Mouse (Mus musculus) liver, embryonic 13.5 days (tissue): Measurements from ENCODE around the gene Chst8. TPM values are rescaled to one million over a fixed set of nuclear protein-coding genes. Genes with fewer than 3 reads are reported as not detected.
A peak's percentile ranks its signal among the peaks of the same experiment; 100 is the strongest.

Source experiments
- ATAC-seq: fragments of 200-750 bp; cut with Nextera tagmentation; 2 replicates; pipeline ENCODE4 v1.8.0; 2017; ENCODE audit warnings: low read depth, mild to moderate bottlenecking, moderate number of reproducible peaks, moderate library complexity
- DNase-seq: peaks from one replicate; pipeline ENCODE4 v3.0.0; 2022
- H3K27ac ChIP-seq: fragments of 300-500 bp; sonication (generic); 2 replicates; pipeline ENCODE4 v1.5.1; 2015; ENCODE audit warnings: moderate library complexity, mild to moderate bottlenecking, inconsistent platforms
- H3K27me3 ChIP-seq: fragments of 300-500 bp; sonication (generic); 2 replicates; pipeline ENCODE4 v1.6.1; 2015; ENCODE audit warnings: mild to moderate bottlenecking, inconsistent platforms
- H3K36me3 ChIP-seq: fragments of 300-500 bp; sonication (generic); 2 replicates; pipeline ENCODE4 v1.6.1; 2015; ENCODE audit warnings: mild to moderate bottlenecking, inconsistent platforms
- H3K4me1 ChIP-seq: fragments of 300-500 bp; sonication (generic); replicated peaks from 2 replicates; pipeline ENCODE4 v1.6.1; 2015; ENCODE audit warnings: inconsistent platforms
- H3K4me2 ChIP-seq: fragments of 300-500 bp; sonication (generic); 2 replicates; pipeline ENCODE4 v1.6.1; 2015; ENCODE audit warnings: inconsistent platforms, mild to moderate bottlenecking, moderate library complexity
- H3K4me3 ChIP-seq: fragments of 300-500 bp; sonication (generic); replicated peaks from 2 replicates; pipeline ENCODE4 v1.5.1; 2015; ENCODE audit warnings: mild to moderate bottlenecking, inconsistent platforms
- H3K9ac ChIP-seq: fragments of 300-500 bp; sonication (generic); 2 replicates; pipeline ENCODE4 v1.6.1; 2015; ENCODE audit warnings: mild to moderate bottlenecking, inconsistent platforms
- H3K9me3 ChIP-seq: fragments of 300-500 bp; sonication (generic); replicated peaks from 2 replicates; pipeline ENCODE4 v1.6.1; 2016; ENCODE audit warnings: inconsistent platforms
- WGBS: fragments of 180-500 bp; shearing (Covaris S2); methylation state at CpG from one replicate; pipeline ENCODE4 v1.1.7; 2015; ENCODE audit not compliant: insufficient replicate concordance; 5-methylcytosine and 5-hydroxymethylcytosine counted together
- polyA plus RNA-seq: library from polyadenylated mRNA; unstranded; fragments of >200 nt; fragmentation: Nextera tagmentation; extraction: Ambion mirVana; gene quantifications from 2 replicates; pipeline ENCODE4 v1.2.1, GENCODE M21; 2015

Chst8 gene
- polyA plus RNA-seq, 1 experiment from 2014 or later = 0.53 TPM

DNA sequence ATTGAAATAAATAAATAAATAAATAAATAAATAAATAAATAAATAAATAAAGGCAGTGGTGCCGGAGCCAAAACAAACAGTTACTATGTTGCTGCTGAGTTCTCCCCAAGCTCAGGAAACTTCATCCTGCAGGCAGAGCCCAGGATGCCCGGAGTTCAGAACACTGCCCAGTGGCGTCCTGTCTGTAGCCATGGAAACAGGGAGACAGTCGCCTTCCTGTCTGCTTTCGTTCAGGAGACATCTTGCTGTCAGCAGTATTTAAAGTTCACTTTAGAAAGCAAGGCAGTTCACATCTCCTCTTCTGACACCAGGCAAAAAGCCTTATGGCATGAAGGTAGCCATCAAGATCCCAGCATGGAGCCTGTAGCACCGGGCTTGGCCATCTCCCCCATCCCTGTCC is 8.0 kb upstream of the Chst8 start:
- no peak for ATAC-seq
- no peaks in the 10 kb centered on the region for H3K36me3 ChIP-seq
- WGBS = 44% methylated on average over 6 of the region's 6 CpGs
- no peak for DNase-seq
- H3K27ac ChIP-seq = no peak overlapping the region
- H3K4me1 ChIP-seq = no peaks in the 10 kb centered on the region
- no peak overlapping the region for H3K4me2 ChIP-seq
- no peak overlapping the region for H3K4me3 ChIP-seq
- H3K9ac ChIP-seq = no peak overlapping the region
- H3K27me3 ChIP-seq = no peaks in the 10 kb centered on the region
- H3K9me3 ChIP-seq = no peaks in the 10 kb centered on the region

GRCm38 (mm10) chr7:34819796-34820195 is 7.3 kb upstream of the Chst8 start:
- H3K27ac ChIP-seq = no peak overlapping the region
- WGBS = 73% methylated on average over 18 of the region's 18 CpGs
- no peak overlapping the region for H3K4me3 ChIP-seq
- H3K4me2 ChIP-seq = no peak overlapping the region
- no peak for ATAC-seq
- no peaks in the 10 kb centered on the region for H3K9me3 ChIP-seq
- H3K4me1 ChIP-seq = no peaks in the 10 kb centered on the region
- no peaks in the 10 kb centered on the region for H3K36me3 ChIP-seq
- no peak for DNase-seq
- no peak overlapping the region for H3K9ac ChIP-seq
- peaks cover 4% of the 10 kb centered on the region for H3K27me3 ChIP-seq

DNA sequence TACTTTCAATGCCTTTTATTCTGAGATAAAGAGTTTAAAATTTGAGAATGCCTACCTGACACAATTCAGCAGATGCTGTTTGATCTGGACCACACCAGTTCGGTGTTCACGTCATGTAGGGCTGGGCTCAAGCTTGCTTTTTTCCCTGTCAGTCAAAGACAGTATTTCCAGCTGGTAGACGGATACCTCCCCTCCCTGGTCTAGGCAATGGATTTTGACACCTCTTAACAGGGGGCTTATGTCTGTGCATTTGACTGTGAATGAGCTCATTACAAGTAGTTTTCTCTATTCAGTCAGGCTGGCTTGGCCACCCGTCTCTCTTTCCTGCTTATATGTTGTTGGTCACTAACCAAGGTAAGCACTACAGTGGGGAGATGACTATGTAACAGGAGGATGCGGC is 6.1 kb upstream of the Chst8 start:
- no peak overlapping the region for H3K27ac ChIP-seq
- no peaks in the 10 kb centered on the region for H3K36me3 ChIP-seq

DNA sequence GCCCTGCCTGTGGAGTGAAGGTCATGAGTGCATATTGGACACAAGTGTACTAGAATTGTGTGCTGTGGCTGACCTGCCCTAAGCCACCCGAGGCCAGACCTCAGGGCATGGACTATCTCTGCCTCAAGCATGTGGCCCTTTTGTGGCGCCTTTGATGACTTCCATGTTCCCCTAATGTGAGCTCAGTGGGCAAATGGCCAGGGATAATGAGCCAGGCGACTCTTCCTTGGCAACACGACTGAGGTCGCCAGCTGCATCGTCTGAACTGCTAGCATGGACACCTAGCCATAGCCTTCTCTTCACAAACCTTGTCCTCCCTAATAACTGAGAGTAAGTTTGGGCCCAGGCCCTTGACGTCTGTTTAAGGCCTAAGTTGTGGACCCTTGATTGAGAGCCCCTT is 4.5 kb upstream of the Chst8 start:
- H3K27ac ChIP-seq = no peak overlapping the region
- H3K4me1 ChIP-seq = peaks cover 6% of the 10 kb centered on the region
- H3K27me3 ChIP-seq = peaks cover 32% of the 10 kb centered on the region
- DNase-seq = no peak
- no peak overlapping the region for H3K4me3 ChIP-seq
- no peaks in the 10 kb centered on the region for H3K9me3 ChIP-seq
- 70% methylated on average over 7 of the region's 7 CpGs for WGBS
- no peaks in the 10 kb centered on the region for H3K36me3 ChIP-seq
- no peak overlapping the region for H3K4me2 ChIP-seq
- no peak for ATAC-seq
- no peak overlapping the region for H3K9ac ChIP-seq

More for the DNA sequence above, 6.1 kb upstream of the Chst8 start:
- H3K27me3 ChIP-seq = peaks cover 15% of the 10 kb centered on the region
- no peak overlapping the region for H3K9ac ChIP-seq
- WGBS = 64% methylated on average over 5 of the region's 5 CpGs
- no peak for ATAC-seq
- DNase-seq = no peak
- no peaks in the 10 kb centered on the region for H3K4me1 ChIP-seq
- H3K9me3 ChIP-seq = no peaks in the 10 kb centered on the region
- no peak overlapping the region for H3K4me3 ChIP-seq
- no peak overlapping the region for H3K4me2 ChIP-seq

- Histone ChIP-seq H3K4me3 (no peak overlapping the region), H3K9ac (no peak overlapping the region), H3K27ac (no peak overlapping the region), H3K27me3 (peaks cover 52% of the 10 kb centered on the region), H3K4me2 (no peak overlapping the region), H3K9me3 (no peaks in the 10 kb centered on the region), H3K36me3 (no peaks in the 10 kb centered on the region), H3K4me1 (peaks cover 11% of the 10 kb centered on the region)
- DNase-seq (no peak), ATAC-seq (no peak)
- WGBS = 63% methylated on average over 3 of the region's 3 CpGs
Observed at GRCm38 (mm10) chr7:34814801-34815200, 2.3 kb upstream of the Chst8 start.

- Histone ChIP-seq H3K4me1 (peaks cover 11% of the 10 kb centered on the region), H3K9me3 (no peaks in the 10 kb centered on the region), H3K4me2 (peak overlapping the region; percentile 59), H3K9ac (no peak overlapping the region), H3K4me3 (peak overlapping the region; percentile 53), H3K27me3 (peaks cover 67% of the 10 kb centered on the region), H3K36me3 (no peaks in the 10 kb centered on the region), H3K27ac (no peak overlapping the region)
- DNase-seq (no peak), ATAC-seq (no peak)
- WGBS = 2% methylated on average over 66 of the region's 66 CpGs
Observed at GRCm38 (mm10) chr7:34811531-34812526, 682 bp downstream of the Chst8 start.

DNA sequence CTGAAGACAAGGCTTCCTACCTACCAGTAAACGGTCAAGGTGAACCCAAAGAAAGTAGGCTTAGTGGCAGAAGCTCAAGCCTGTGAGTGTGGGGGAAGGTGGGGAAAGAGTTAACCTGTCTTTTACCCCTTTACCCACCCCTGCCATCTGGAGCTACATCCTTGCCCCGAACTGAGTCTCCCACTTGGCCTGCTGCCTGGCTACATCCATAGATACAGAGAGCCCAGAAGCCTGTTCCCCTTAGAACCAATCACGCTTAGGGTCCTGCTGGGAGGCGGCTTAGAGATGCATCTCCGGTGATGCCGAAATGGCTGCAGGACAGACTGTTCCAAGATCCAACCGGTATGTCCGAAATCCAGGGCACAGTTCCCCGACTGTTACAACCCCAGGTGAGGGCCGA is 1.5 kb downstream of the Chst8 start:
- H3K9ac ChIP-seq = no peak overlapping the region
- peak overlapping the region; percentile 53; the same call in 1 of the 2 replicates for H3K4me3 ChIP-seq
- DNase-seq (no peak), ATAC-seq (no peak)
- H3K27ac ChIP-seq = no peak overlapping the region
- peaks cover 11% of the 10 kb centered on the region for H3K4me1 ChIP-seq
- H3K36me3 ChIP-seq = no peaks in the 10 kb centered on the region
- no peaks in the 10 kb centered on the region for H3K9me3 ChIP-seq
- WGBS = 9% methylated on average over 10 of the region's 10 CpGs
- no peak overlapping the region; the same call in 1 of the 2 replicates for H3K4me2 ChIP-seq
- H3K27me3 ChIP-seq = peaks cover 67% of the 10 kb centered on the region

DNA sequence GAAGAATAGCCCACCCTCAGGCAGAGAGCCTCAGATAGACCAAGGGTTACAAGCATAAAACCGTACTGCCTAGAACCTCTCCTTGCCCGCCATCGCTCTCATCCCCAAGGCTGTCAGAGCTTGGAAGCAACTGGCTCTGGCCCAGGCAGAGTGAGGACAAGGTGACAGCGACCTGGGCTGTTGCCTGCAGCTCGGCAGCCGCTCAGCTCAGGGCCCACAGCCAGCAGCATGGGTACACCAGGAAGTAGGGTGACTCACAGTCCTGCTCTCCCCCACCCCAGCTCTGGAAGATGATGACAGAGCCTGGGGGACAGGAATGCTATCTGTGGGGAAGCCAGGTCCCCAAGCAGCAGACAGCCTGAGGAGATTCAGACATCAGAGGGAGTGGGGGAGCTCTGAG is 6.2 kb downstream of the Chst8 start:
- no peak for DNase-seq
- Histone ChIP-seq H3K9ac (no peak overlapping the region), H3K27ac (no peak overlapping the region), H3K4me2 (no peak overlapping the region), H3K4me1 (0 out of 2 replicates have a peak, but pooled peaks cover 1% of the 10 kb centered on the region), H3K27me3 (peaks cover 28% of the 10 kb centered on the region), H3K36me3 (no peaks in the 10 kb centered on the region), H3K4me3 (no peak overlapping the region), H3K9me3 (no peaks in the 10 kb centered on the region)
- ATAC-seq = no peak
- WGBS = 50% methylated on average over 6 of the region's 6 CpGs

- no peak overlapping the region for H3K4me3 ChIP-seq
- H3K27ac ChIP-seq = no peak overlapping the region
- WGBS = 44% methylated on average over 3 of the region's 3 CpGs
- H3K4me1 ChIP-seq = no peaks in the 10 kb centered on the region
- DNase-seq (no peak), ATAC-seq (no peak)
- no peaks in the 10 kb centered on the region for H3K36me3 ChIP-seq
- no peaks in the 10 kb centered on the region for H3K9me3 ChIP-seq
- peaks cover 23% of the 10 kb centered on the region for H3K27me3 ChIP-seq
- no peak overlapping the region for H3K4me2 ChIP-seq
- H3K9ac ChIP-seq = no peak overlapping the region
Observed at GRCm38 (mm10) chr7:34805691-34806205, 6.8 kb downstream of the Chst8 start.

- 59% methylated on average over 2 of the region's 2 CpGs for WGBS
- no peak for ATAC-seq
Observed at GRCm38 (mm10) chr7:34805042-34805441, 7.5 kb downstream of the Chst8 start.

DNA sequence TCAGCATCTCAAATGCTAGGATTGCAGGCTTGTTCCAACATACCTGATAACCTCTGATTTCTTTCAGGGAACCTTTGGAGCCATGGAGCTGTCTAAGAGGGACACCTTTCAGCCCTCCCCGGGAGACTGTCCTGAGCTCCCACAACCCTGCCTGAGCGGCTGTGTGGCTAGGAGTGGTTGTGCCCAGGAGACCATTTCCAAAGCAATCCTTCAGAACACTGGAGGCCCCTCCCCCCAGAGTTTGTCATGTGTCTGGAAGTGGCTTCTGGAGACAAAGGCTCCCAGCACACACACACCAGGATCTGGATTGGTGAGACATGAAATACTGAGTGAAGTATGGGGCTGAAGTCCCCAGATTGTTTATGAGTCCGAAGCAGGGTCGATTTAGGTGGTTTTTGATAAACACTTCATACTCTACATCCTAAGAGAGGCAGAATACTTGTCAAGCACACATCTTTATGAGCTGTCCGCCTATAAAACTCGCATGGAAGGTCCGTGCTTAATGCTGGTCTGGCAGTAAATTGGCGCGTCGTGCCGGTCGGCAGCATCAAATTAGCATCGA is 12.5 kb downstream of the Chst8 start:
- DNase-seq = no peak
- H3K27ac ChIP-seq = no peak overlapping the region
- H3K4me1 ChIP-seq = peaks cover 5% of the 10 kb centered on the region; the same call in 1 of the 2 replicates
- H3K9me3 ChIP-seq = no peaks in the 10 kb centered on the region
- H3K4me2 ChIP-seq = no peak overlapping the region
- H3K9ac ChIP-seq = no peak overlapping the region
- peaks cover 6% of the 10 kb centered on the region; the same call in 1 of the 2 replicates for H3K27me3 ChIP-seq
- WGBS = 50% methylated on average over 13 of the region's 13 CpGs
- no peaks in the 10 kb centered on the region for H3K36me3 ChIP-seq
- no peak for ATAC-seq
- H3K4me3 ChIP-seq = no peak overlapping the region

More at GRCm38 (mm10) chr7:34805042-34805441, 7.5 kb downstream of the Chst8 start:
- Histone ChIP-seq H3K27me3 (peaks cover 17% of the 10 kb centered on the region), H3K36me3 (no peaks in the 10 kb centered on the region), H3K9ac (no peak overlapping the region), H3K4me2 (no peak overlapping the region), H3K4me3 (no peak overlapping the region), H3K4me1 (no peaks in the 10 kb centered on the region), H3K9me3 (no peaks in the 10 kb centered on the region), H3K27ac (no peak overlapping the region)
- DNase-seq = no peak
